Mouse (Mus musculus) heart, embryonic 15.5 days (tissue): ENCODE results near the gene Mmel1. TPM values are rescaled to one million over a fixed set of nuclear protein-coding genes. Genes with fewer than 3 reads are reported as not detected.

ENCODE experiments used
- ATAC-seq: fragments of 200-750 bp; cut with Nextera tagmentation; replicated peaks from 2 replicates; pipeline ENCODE4 v1.8.0; 2017; ENCODE audit warnings: low read depth, moderate TSS enrichment; ENCODE audit not compliant: insufficient number of reproducible peaks, insufficient read depth, low FRiP score
- H3K27ac ChIP-seq: fragments of 300-500 bp; sonication (generic); 2 replicates; pipeline ENCODE4 v1.5.1; 2015; ENCODE audit warnings: mild to moderate bottlenecking, inconsistent platforms
- H3K27me3 ChIP-seq: fragments of 300-500 bp; sonication (generic); 2 replicates; pipeline ENCODE4 v1.6.1; 2015; ENCODE audit warnings: inconsistent platforms
- H3K36me3 ChIP-seq: fragments of 300-500 bp; sonication (generic); 2 replicates; pipeline ENCODE4 v1.6.1; 2015; ENCODE audit warnings: mild to moderate bottlenecking, inconsistent platforms
- H3K4me1 ChIP-seq: fragments of 300-500 bp; sonication (generic); replicated peaks from 2 replicates; pipeline ENCODE4 v1.6.1; 2015; ENCODE audit warnings: inconsistent platforms
- H3K4me2 ChIP-seq: fragments of 300-500 bp; sonication (generic); 2 replicates; pipeline ENCODE4 v1.6.1; 2015; ENCODE audit warnings: inconsistent platforms, mild to moderate bottlenecking, moderate library complexity
- H3K4me3 ChIP-seq: fragments of 300-500 bp; sonication (generic); 2 replicates; pipeline ENCODE4 v1.5.1; 2015; ENCODE audit warnings: mild to moderate bottlenecking, inconsistent platforms
- H3K9ac ChIP-seq: fragments of 300-500 bp; sonication (generic); 2 replicates; pipeline ENCODE4 v1.6.1; 2015; ENCODE audit warnings: mild to moderate bottlenecking, inconsistent platforms
- H3K9me3 ChIP-seq: fragments of 300-500 bp; sonication (generic); replicated peaks from 2 replicates; pipeline ENCODE4 v1.6.1; 2016; ENCODE audit warnings: inconsistent platforms
- WGBS: fragments of 180-500 bp; shearing (Covaris S2); methylation state at CpG from one replicate; pipeline ENCODE4 v1.1.7; 2015; ENCODE audit warnings: mixed read lengths; 5-methylcytosine and 5-hydroxymethylcytosine counted together
- polyA plus RNA-seq: library from polyadenylated mRNA; unstranded; fragments of >200 nt; fragmentation: Nextera tagmentation; extraction: Ambion mirVana; gene quantifications from 2 replicates; pipeline ENCODE4 v1.2.1, GENCODE M21; 2015

Gene Mmel1
- polyA plus RNA-seq, 1 experiment from 2014 or later = 0.58 TPM

DNA sequence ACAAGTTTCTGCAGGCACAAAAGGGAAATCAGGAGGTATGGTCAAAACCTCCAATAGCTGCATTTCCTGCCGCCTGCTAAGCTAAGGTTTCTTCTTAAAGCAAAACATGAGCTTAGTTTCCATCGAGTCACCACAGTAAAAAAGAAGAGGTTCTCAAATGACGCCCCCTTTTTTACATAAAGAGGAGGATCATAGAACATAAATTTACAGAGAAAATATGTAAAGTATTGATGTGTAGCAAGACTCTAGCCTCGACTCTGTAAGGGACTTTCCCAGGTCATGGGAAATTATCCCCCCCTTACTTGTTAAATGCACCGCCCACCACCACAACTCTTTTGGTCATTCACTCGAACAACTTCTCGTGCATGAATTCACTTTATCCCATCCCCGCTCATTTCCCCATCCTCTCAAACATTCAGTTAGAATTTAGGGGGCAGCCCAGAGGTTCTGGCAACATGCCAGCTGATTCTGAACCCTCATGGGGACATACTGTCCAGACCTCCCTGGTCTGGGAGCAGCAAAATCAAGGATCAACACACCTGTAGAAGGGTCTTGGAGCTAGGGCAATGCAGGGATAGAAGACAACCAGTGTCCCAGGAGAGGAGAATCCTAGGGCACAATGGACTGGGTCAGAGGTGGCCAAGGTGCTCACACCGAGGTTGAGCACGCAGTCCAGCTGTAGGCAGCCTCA is 73.4 kb downstream of the Mmel1 start:
- 76% methylated on average over 10 of the region's 10 CpGs for WGBS
- Histone ChIP-seq H3K9ac (no peak overlapping the region), H3K4me1 (peaks cover 6% of the 10 kb centered on the region), H3K4me2 (no peak overlapping the region), H3K4me3 (no peak overlapping the region), H3K9me3 (no peaks in the 10 kb centered on the region), H3K36me3 (no peaks in the 10 kb centered on the region), H3K27me3 (peaks cover 4% of the 10 kb centered on the region), H3K27ac (no peak overlapping the region)
- no peak for ATAC-seq

DNA sequence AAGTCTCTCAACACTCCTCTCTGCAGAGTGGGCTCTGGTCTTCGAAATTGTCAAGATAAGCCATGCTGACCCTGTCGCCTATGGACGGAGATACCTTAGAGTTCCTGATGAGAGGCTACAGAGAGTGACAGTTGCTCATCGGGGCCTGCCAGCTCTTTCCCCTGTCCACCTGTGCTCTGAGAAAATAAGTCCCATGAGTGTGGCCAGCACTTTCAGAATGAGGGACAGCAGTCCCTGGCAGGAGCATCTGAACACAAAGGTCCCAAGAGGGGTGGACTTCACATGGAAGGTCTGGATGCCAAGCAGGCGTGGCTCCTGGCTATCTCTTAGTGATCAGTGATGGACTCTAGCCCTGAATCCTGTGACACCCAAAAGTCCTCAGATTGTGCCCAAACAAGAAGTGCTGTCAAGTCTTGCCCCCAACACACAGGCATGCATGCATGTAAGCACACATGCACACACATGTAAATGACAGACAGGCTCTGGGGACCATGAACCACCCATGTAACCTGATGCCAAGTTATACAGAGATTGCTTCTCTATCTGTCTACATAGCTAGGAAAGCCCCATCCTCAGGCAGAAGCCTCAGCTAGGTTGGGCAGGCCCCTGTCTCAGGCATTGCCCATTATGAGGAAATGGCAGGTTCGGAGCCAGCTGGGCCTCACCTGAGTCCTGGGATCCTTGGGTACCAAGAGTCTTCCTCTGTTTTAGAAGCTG is 74.1 kb downstream of the Mmel1 start:
- no peak for ATAC-seq
- H3K36me3 ChIP-seq = no peaks in the 10 kb centered on the region
- H3K4me1 ChIP-seq = peaks cover 6% of the 10 kb centered on the region
- H3K27me3 ChIP-seq = peaks cover 10% of the 10 kb centered on the region
- 64% methylated on average over 6 of the region's 6 CpGs for WGBS
- H3K9me3 ChIP-seq = no peaks in the 10 kb centered on the region
- no peak overlapping the region for H3K4me2 ChIP-seq
- H3K4me3 ChIP-seq = no peak overlapping the region
- H3K9ac ChIP-seq = no peak overlapping the region
- H3K27ac ChIP-seq = no peak overlapping the region

DNA sequence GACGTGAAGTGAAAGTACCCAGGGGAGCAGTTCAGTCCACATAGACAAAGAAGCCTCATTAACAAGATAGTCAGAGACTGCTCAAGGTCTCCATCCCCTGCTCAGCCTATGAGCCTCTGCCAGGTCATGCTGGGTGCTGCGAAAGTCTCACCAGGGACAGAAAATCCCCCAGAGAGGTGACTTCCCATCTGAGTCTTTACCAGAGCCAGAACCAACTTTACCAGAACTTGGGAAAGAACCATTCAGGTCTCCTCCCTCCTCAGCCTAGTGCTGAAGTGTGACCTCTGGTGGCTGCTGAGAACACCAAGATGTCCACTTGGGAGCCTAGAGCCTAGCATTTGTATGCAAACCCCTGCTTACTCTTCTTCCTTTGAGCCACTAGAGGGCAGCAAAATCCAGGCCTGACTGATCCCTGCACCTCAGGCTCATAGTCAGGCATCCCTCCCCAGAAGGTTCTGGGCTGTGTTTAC is 74.8 kb downstream of the Mmel1 start:
- 26% methylated on average over 2 of the region's 2 CpGs for WGBS
- Histone ChIP-seq H3K27ac (no peak overlapping the region), H3K9ac (no peak overlapping the region), H3K4me3 (no peak overlapping the region), H3K4me1 (peaks cover 6% of the 10 kb centered on the region), H3K4me2 (no peak overlapping the region), H3K9me3 (no peaks in the 10 kb centered on the region), H3K27me3 (peaks cover 17% of the 10 kb centered on the region), H3K36me3 (no peaks in the 10 kb centered on the region)
- ATAC-seq = peak; percentile 73

Other genes starting within 250 kb of the Mmel1 start
- gene Prdm16, start 232.7 kb upstream of the Mmel1 start, polyA plus RNA-seq = 18.6 and 20.9 TPM in 2 replicates
- gene Actrt2, start 201.7 kb upstream of the Mmel1 start, polyA plus RNA-seq = not detected in 2 replicates
- gene Ttc34, start 32.1 kb upstream of the Mmel1 start, polyA plus RNA-seq = 0.06 and 0.14 TPM in 2 replicates
- gene Fam213b, start 29.6 kb downstream of the Mmel1 start, polyA plus RNA-seq = 46.7 and 53.6 TPM in 2 replicates
- gene Tnfrsf14, start 59.0 kb downstream of the Mmel1 start, polyA plus RNA-seq = 0.57 and 1.2 TPM in 2 replicates
- 0.49 and 0.77 TPM in 2 replicates for gene Hes5, start 91.3 kb downstream of the Mmel1 start, polyA plus RNA-seq
- gene Pank4, start 94.5 kb downstream of the Mmel1 start, polyA plus RNA-seq = 36.6 and 44.5 TPM in 2 replicates
- 0.43 and 2.4 TPM in 2 replicates for gene Plch2, start 187.2 kb downstream of the Mmel1 start, polyA plus RNA-seq
- gene Pex10, start 197.4 kb downstream of the Mmel1 start, polyA plus RNA-seq = 16.3 and 18.6 TPM in 2 replicates
- gene Rer1, start 216.8 kb downstream of the Mmel1 start, polyA plus RNA-seq = 117 and 120 TPM in 2 replicates
- gene Morn1, start 217.0 kb downstream of the Mmel1 start, polyA plus RNA-seq = 1.9 and 2.5 TPM in 2 replicates